Mouse (Mus musculus) hindbrain, postnatal 0 days (tissue): ENCODE data around the gene Plcb2. TPM values are rescaled to one million over a fixed set of nuclear protein-coding genes. Genes with fewer than 3 reads are reported as not detected.
A peak's percentile ranks its signal among the peaks of the same experiment; 100 is the strongest.

Experiments
- ATAC-seq: fragments of 200-750 bp; cut with Nextera tagmentation; 2 replicates; pipeline ENCODE4 v1.8.0; 2017; ENCODE audit warnings: mild to moderate bottlenecking, moderate TSS enrichment, moderate library complexity
- DNase-seq: peaks from one replicate; pipeline ENCODE4 v3.0.0-alpha.2; 2015; ENCODE audit warnings: low spot score
- H3K27ac ChIP-seq: fragments of 300-500 bp; sonication (generic); 2 replicates; pipeline ENCODE4 v1.5.1; 2014; ENCODE audit warnings: mild to moderate bottlenecking
- H3K27me3 ChIP-seq: fragments of 300-500 bp; sonication (generic); 2 replicates; pipeline ENCODE4 v1.6.1; 2014; ENCODE audit warnings: low read length, mixed read lengths; ENCODE audit not compliant: insufficient read depth
- H3K36me3 ChIP-seq: fragments of 300-500 bp; sonication (generic); 2 replicates; pipeline ENCODE4 v1.6.1; 2014; ENCODE audit warnings: low read length, mixed read lengths; ENCODE audit not compliant: insufficient read depth
- H3K4me1 ChIP-seq: fragments of 300-500 bp; sonication (generic); 2 replicates; pipeline ENCODE4 v1.6.1; 2014; ENCODE audit warnings: antibody characterized with exemption, low read length, mixed read lengths; ENCODE audit not compliant: insufficient read depth
- H3K4me2 ChIP-seq: fragments of 300-500 bp; sonication (generic); 2 replicates; pipeline ENCODE4 v1.6.1; 2014; ENCODE audit warnings: low read depth, mild to moderate bottlenecking, low read length, moderate library complexity, mixed read lengths
- H3K4me3 ChIP-seq: fragments of 300-500 bp; sonication (generic); 2 replicates; pipeline ENCODE4 v1.5.1; 2014; ENCODE audit warnings: low read length
- H3K9ac ChIP-seq: fragments of 300-500 bp; sonication (generic); replicated peaks from 2 replicates; pipeline ENCODE4 v1.6.1; 2014; ENCODE audit warnings: mild to moderate bottlenecking, low read length, moderate library complexity, mixed read lengths
- H3K9me3 ChIP-seq: fragments of 300-500 bp; sonication (generic); 2 replicates; pipeline ENCODE4 v1.6.1; 2016; ENCODE audit warnings: low read length, mixed read lengths
- CTCF ChIP-seq: IDR thresholded peaks from 2 replicates; pipeline ENCODE4 v1.5.1; 2016; ENCODE audit warnings: antibody characterized with exemption, control low read depth, low read depth
- WGBS: fragments of 180-500 bp; shearing (Covaris S2); extraction: QIAGEN DNeasy Blood & Tissue Kit; methylation state at CpG from one replicate; pipeline ENCODE4 v1.1.7; 2014; 5-methylcytosine and 5-hydroxymethylcytosine counted together
- polyA plus RNA-seq: library from polyadenylated mRNA; unstranded; fragments of >200 nt; fragmentation: Nextera tagmentation; extraction: Ambion mirVana; gene quantifications from 2 replicates; pipeline ENCODE4 v1.2.1, GENCODE M21; 2015
- total RNA-seq: library from RNA; depleted of rRNA; stranded (reverse); fragments of >200 nt; gene quantifications from 2 replicates; pipeline ENCODE4 v1.2.3, GENCODE M21; 2014

Plcb2 gene
- total and polyA plus RNA-seq, 2 experiments from 2014 or later = 0.69 to 1.7 TPM

DNA sequence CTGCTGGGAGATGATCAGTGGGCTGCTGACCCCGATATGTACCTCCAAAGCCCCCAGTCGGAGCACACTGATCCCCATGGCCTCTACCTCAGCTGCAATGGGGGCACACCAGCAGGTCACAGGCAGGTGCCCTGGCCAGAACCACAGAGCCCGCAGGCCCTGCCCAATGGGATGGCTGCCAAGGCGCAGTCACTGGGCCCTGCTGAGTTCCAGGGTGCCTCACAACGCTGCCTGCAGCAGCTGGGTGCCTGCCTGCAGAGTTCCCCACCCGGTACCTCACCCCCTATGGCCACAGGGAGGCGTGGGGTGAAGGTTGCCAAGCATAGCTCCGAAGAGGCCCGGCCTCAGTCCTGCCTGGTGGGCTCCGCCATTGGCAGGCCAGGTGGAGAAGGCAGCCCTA lies 38.4 kb downstream of the Plcb2 start:
- Histone ChIP-seq H3K4me1 (no peaks in the 10 kb centered on the region), H3K4me3 (no peak overlapping the region), H3K9ac (no peak overlapping the region), H3K27me3 (no peaks in the 10 kb centered on the region), H3K4me2 (no peak overlapping the region), H3K27ac (no peak overlapping the region), H3K9me3 (no peaks in the 10 kb centered on the region), H3K36me3 (no peaks in the 10 kb centered on the region)
- no peak for DNase-seq
- ATAC-seq = no peak
- 72% methylated on average over 10 of the region's 10 CpGs for WGBS
- no peak for TF ChIP-seq CTCF

DNA sequence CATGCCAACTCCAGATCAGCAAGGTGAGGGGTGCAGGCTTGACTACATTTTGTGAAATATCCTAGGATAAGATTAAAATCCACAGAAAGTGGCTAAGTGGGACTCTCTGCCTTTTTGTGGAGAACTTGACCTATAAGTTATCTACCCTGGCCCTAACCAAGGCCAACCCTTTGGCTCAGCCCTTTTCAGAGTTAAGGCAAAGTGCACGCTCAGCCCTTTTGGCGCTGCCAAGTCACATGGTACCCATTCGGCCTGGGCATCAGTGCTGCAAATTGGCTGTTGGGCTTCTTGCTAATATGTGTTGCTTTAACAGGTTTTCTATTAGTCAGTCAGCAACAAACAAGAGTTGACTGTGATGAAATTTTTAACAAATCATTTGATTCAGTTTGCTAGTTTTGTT lies 40.4 kb downstream of the Plcb2 start:
- Histone ChIP-seq H3K9ac (no peak overlapping the region), H3K9me3 (no peaks in the 10 kb centered on the region), H3K4me2 (no peak overlapping the region), H3K27ac (no peak overlapping the region), H3K4me3 (no peak overlapping the region), H3K36me3 (no peaks in the 10 kb centered on the region), H3K4me1 (no peaks in the 10 kb centered on the region), H3K27me3 (no peaks in the 10 kb centered on the region)
- ATAC-seq (no peak), DNase-seq (no peak)
- no peak for TF ChIP-seq CTCF
- 87% methylated on average over 3 of the region's 3 CpGs for WGBS

DNA sequence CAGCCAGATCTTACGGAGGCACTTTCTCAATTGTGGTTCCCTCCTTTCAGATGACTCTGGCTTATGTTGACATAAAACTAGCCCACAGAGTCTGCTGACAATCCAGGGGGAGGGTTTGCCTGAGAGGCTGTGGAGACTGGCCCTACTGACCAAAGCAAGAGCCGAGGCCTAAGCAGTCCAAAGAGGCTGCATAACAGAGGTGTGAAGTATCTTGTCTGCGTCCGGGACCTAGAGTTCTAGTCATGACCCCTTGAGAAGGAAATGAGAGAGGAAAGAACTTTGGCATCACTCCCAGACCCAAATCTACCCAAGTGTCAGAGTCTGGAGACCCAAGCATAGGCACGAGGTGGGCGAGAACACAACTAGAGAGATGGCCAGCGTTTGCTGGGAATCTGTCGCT lies 41.5 kb downstream of the Plcb2 start:
- ATAC-seq = no peak
- 78% methylated on average over 8 of the region's 8 CpGs for WGBS
- H3K27me3 ChIP-seq = no peaks in the 10 kb centered on the region

DNA sequence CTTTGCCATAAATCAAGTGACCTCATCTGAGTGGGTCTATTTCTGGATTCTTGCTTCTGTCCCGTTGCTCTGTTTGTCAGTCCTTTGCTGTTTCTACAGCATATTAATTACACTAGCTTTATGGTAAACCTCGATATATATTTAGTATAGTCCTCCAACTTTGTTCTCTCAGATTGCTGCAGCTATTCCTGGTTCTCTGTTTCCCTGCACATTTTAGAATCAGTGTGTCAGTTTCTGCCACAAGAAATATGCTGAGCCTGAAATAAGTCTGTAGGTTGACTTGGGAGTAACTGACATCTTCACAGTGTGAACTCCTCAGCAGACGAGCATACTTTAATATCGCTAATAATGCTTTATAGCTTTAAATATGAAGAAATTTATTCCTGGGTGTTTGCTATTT lies 43.1 kb downstream of the Plcb2 start:
- Histone ChIP-seq H3K4me1 (no peaks in the 10 kb centered on the region), H3K4me2 (no peak overlapping the region), H3K9me3 (no peaks in the 10 kb centered on the region), H3K9ac (no peak overlapping the region), H3K36me3 (no peaks in the 10 kb centered on the region), H3K4me3 (no peak overlapping the region), H3K27ac (no peak overlapping the region), H3K27me3 (no peaks in the 10 kb centered on the region)
- no peak for DNase-seq
- 84% methylated on average over 4 of the region's 4 CpGs for WGBS
- no peak for ATAC-seq
- TF ChIP-seq CTCF = no peak

More for the DNA sequence above, 41.5 kb downstream of the Plcb2 start:
- Histone ChIP-seq H3K27ac (no peak overlapping the region), H3K9ac (no peak overlapping the region), H3K4me2 (no peak overlapping the region), H3K4me3 (no peak overlapping the region), H3K9me3 (no peaks in the 10 kb centered on the region), H3K4me1 (no peaks in the 10 kb centered on the region), H3K36me3 (no peaks in the 10 kb centered on the region)
- TF ChIP-seq CTCF = no peak
- no peak for DNase-seq

DNA sequence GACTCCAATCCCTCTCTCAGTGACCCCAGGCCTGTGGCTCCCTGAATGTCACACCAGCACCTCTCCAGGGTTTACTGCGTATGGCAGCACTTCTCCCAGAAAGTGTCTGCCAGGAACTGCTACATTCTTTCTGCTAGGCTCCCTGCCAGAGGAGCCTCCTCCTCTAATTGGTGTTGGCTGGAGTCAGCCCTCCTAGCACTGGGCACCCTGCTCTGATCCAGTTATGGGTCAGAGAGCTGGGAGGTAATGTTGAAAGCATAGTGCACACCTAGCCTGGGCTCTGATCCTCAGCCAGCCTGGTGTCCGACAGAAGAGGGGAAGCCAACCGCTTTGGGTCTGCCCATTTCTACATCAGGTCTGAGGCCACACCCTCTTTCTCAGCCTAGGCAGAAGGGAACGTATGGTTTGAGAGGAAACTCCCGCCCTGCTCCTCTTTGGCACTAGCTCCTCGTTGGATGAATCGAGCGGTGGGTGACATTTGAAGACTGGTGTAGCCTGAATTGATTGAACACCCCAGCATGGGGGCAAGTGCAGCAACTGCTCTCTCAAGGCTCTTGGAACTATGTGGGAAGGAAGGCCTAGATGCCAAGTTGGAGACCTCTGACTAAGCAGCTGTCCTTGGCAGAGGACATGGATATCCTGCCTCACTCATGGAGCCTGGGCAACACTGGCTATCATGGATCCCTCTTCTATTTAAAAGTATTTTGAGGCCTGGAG lies 45.5 kb downstream of the Plcb2 start:
- Histone ChIP-seq H3K27me3 (no peaks in the 10 kb centered on the region; the same call in 1 of the 2 replicates), H3K4me2 (no peak overlapping the region), H3K9ac (no peak overlapping the region), H3K4me1 (no peaks in the 10 kb centered on the region), H3K9me3 (no peaks in the 10 kb centered on the region), H3K4me3 (no peak overlapping the region), H3K36me3 (no peaks in the 10 kb centered on the region; the same call in 1 of the 2 replicates), H3K27ac (no peak overlapping the region)
- peak; percentile 33 for DNase-seq
- peak; percentile 32; the same call in 1 of the 2 replicates for ATAC-seq
- no peak for TF ChIP-seq CTCF
- WGBS = 37% methylated on average over 8 of the region's 8 CpGs

DNA sequence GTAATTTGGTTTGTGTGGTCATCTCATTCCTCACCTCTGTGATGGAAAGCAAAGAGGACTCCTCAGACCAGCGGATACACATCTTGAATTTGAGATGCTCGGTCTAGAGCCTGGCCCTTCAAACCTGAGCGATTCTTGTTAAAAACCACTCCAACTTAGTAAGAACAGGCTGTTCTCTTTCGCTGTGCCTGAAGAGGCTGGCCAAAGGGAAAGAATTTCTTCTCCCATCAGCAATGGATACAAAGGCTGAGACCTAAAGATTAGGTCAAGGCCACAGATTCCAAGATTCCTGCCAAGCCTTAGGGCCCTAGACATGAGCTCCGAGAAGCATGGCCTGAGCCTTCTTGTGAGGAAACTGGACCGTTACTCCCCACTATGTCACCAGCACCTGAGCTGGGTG lies 47.3 kb downstream of the Plcb2 start:
- Histone ChIP-seq H3K9ac (no peak overlapping the region), H3K4me2 (no peak overlapping the region), H3K9me3 (no peaks in the 10 kb centered on the region), H3K4me3 (no peak overlapping the region), H3K36me3 (no peaks in the 10 kb centered on the region; the same call in 1 of the 2 replicates), H3K27ac (no peak overlapping the region), H3K27me3 (no peaks in the 10 kb centered on the region; the same call in 1 of the 2 replicates), H3K4me1 (0 out of 2 replicates have a peak, but pooled peaks cover 6% of the 10 kb centered on the region)
- no peak for TF ChIP-seq CTCF
- DNase-seq (no peak), ATAC-seq (no peak)
- 92% methylated on average over 6 of the region's 6 CpGs for WGBS

DNA sequence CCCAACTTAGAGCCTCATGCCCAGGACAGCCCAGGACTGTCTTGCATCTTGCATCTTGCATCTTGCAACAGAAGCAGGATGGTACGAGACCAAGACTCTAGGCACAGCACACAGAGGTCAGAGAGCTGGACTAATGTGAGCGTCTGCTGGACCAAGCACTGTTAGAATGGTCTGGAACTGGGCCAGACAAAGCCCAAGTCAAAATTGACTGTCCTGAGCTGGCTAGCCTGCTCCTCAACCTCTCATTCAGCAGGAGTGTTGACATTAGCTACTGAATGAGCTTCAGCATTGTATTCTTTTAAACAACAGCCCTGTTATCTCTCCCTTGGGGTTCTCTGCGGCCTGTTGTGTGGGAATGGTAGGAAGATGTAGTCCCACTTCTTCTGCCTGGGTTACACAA lies 48.7 kb downstream of the Plcb2 start:
- WGBS = 73% methylated on average over 3 of the region's 3 CpGs
- H3K27me3 ChIP-seq = no peaks in the 10 kb centered on the region; the same call in 1 of the 2 replicates
- no peak for ATAC-seq
- H3K9me3 ChIP-seq = no peaks in the 10 kb centered on the region
- H3K4me3 ChIP-seq = no peak overlapping the region
- 0 out of 2 replicates have a peak, but pooled peaks cover 6% of the 10 kb centered on the region for H3K4me1 ChIP-seq
- no peak overlapping the region for H3K9ac ChIP-seq
- no peak overlapping the region for H3K27ac ChIP-seq
- TF ChIP-seq CTCF = no peak
- no peak overlapping the region for H3K4me2 ChIP-seq
- H3K36me3 ChIP-seq = no peaks in the 10 kb centered on the region; the same call in 1 of the 2 replicates
- DNase-seq = no peak
